Mouse (Mus musculus): ENCODE data around the gene Zbed4. TPM values are rescaled to one million over a fixed set of nuclear protein-coding genes. Genes with fewer than 3 reads are reported as not detected.
A peak's percentile ranks its signal among the peaks of the same experiment; 100 is the strongest.

The Zbed4 gene
- total and polyA plus RNA-seq, 3 experiments: 53.2 to 57.9 TPM; not detected in 1

DNA sequence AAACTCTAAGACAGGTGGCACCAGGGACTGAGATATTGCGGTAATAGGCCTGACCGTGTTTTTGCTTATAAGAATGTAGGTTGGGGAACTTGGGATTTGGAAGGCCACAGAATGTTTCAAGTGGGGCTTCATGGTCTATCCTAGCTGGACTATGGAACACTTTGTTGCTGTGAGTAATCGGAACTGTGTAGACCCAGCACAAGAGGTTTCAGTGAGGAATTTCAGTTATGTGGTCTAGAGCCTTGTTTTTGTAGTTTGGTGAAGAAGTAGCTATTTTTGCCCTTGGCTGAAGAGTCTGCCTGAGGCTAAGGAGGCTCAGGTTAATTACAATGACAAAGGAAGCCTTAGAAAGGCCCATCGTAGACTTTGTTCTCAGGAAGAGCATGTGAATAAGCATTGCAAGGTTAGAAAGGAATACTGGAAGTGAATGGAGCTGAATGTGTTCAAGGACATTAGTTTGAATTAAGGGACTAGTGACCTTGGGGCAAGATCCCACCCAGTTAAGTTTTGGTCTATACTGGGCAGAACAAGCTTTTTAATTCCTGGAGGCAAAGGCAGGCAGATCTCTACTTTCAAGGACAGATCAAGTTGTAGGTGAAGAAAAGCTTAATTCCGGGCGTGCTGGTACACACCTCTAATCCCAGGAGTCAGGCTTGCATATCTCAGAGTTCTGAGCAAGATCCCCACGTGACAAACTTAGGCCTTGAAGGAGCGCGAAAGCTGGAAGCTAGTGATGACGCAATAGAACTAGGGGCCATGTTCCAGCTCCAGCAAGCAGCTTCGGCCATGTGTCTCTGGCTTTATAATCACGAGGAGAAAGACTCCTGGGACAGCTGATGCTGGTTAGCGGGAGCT, 42.6 kb upstream of the Zbed4 start:
- H3K27me3 ChIP-seq (ENCODE audit: control insufficient read depth in 1 of 2, insufficient read depth in 2 of 2, low read length in 2 of 2): no peaks in the 10 kb centered on the region
- no peak for DNase-seq (ENCODE audit: low read depth, low spot score)
- no peaks in the 10 kb centered on the region for H3K4me1 ChIP-seq (ENCODE audit: control insufficient read depth in 1 of 2, insufficient read depth in 2 of 2, low read length in 2 of 2)
- H3K79me2 ChIP-seq (ENCODE audit: control insufficient read depth, insufficient read depth, low read length, poor library complexity): no peaks in the 10 kb centered on the region
- no peaks in the 10 kb centered on the region for H3K9me3 ChIP-seq (replicated peaks; ENCODE audit: insufficient read depth, low read length)
- peaks cover 0 to 46% of the 10 kb centered on the region in 2 experiments; a peak in 2 of 4 replicates for H3K36me3 ChIP-seq (ENCODE audit: control insufficient read depth in 1 of 2, insufficient read depth in 2 of 2, low read length in 2 of 2)
- no peak overlapping the region for H3K4me3 ChIP-seq (ENCODE audit: control insufficient read depth in 1 of 2, insufficient read depth in 1 of 2, low read depth in 2 of 2, low read length in 2 of 2)
- TF ChIP-seq NRF1 (IDR thresholded peaks at IDR 0.05; ENCODE audit: insufficient read depth, low read depth, low read length, poor library complexity, severe bottlenecking): no peak
- TF ChIP-seq JUND (IDR thresholded peaks at IDR 0.05; ENCODE audit: low read depth, low read length): no peak
- peak; percentile 28; the same call in 1 of the 2 replicates for TF ChIP-seq POLR2AphosphoS2 (IDR thresholded peaks at IDR 0.05; ENCODE audit: low read length)
- no peak for TF ChIP-seq CHD1 (IDR thresholded peaks at IDR 0.05; ENCODE audit: low read depth, low read length)
- no peak overlapping the region for H3K27ac ChIP-seq (ENCODE audit: control insufficient read depth, low read depth, low read length)
- no peak overlapping the region for H3K9ac ChIP-seq (ENCODE audit: control insufficient read depth, low read depth, low read length, poor library complexity, severe bottlenecking)

GRCm38 (mm10) chr15:88709878-88710277, 41.6 kb upstream of the Zbed4 start:
- TF ChIP-seq GATA1 (IDR thresholded peaks at IDR 0.05; ENCODE audit: low read depth, low read length) (no peak), POLR2AphosphoS2 (IDR thresholded peaks at IDR 0.05; ENCODE audit: low read length) (no peak), CTCF (IDR thresholded peaks at IDR 0.05 in 2 of 3, conservative IDR thresholded peaks at IDR 0.05 in 1 of 3; ENCODE audit: control insufficient read depth in 1 of 3, insufficient read depth in 1 of 3, low read depth in 2 of 3, low read length in 3 of 3, poor library complexity in 1 of 3, severe bottlenecking in 1 of 3) (no peak), JUND (IDR thresholded peaks at IDR 0.05; ENCODE audit: low read depth, low read length) (no peak), TAL1 (IDR thresholded peaks at IDR 0.05; ENCODE audit: low read length) (no peak), MAX (IDR thresholded peaks at IDR 0.05; ENCODE audit: low read length) (no peak)
- H3K9ac ChIP-seq (ENCODE audit: control insufficient read depth, low read depth, low read length, poor library complexity, severe bottlenecking): no peak overlapping the region
- no peak for DNase-seq (ENCODE audit: low read depth, low spot score)
- no peak overlapping the region for H3K4me3 ChIP-seq (ENCODE audit: control insufficient read depth in 1 of 2, insufficient read depth in 1 of 2, low read depth in 2 of 2, low read length in 2 of 2)
- peaks cover 0 to 46% of the 10 kb centered on the region in 2 experiments; a peak in 2 of 4 replicates for H3K36me3 ChIP-seq (ENCODE audit: control insufficient read depth in 1 of 2, insufficient read depth in 2 of 2, low read length in 2 of 2)
- no peak overlapping the region for H3K27ac ChIP-seq (ENCODE audit: control insufficient read depth, low read depth, low read length)
- H3K4me1 ChIP-seq (ENCODE audit: control insufficient read depth in 1 of 2, insufficient read depth in 2 of 2, low read length in 2 of 2): no peaks in the 10 kb centered on the region
- H3K79me2 ChIP-seq (ENCODE audit: control insufficient read depth, insufficient read depth, low read length, poor library complexity): no peaks in the 10 kb centered on the region
- no peaks in the 10 kb centered on the region for H3K27me3 ChIP-seq (ENCODE audit: control insufficient read depth in 1 of 2, insufficient read depth in 2 of 2, low read length in 2 of 2)
- no peaks in the 10 kb centered on the region for H3K9me3 ChIP-seq (replicated peaks; ENCODE audit: insufficient read depth, low read length)

GRCm38 (mm10) chr15:88712501-88712900, 39.0 kb upstream of the Zbed4 start:
- Histone ChIP-seq H3K79me2 (ENCODE audit: control insufficient read depth, insufficient read depth, low read length, poor library complexity) (no peaks in the 10 kb centered on the region; the same call in 1 of the 2 replicates), H3K27me3 (ENCODE audit: control insufficient read depth in 1 of 2, insufficient read depth in 2 of 2, low read length in 2 of 2) (no peaks in the 10 kb centered on the region), H3K4me3 (ENCODE audit: control insufficient read depth in 1 of 2, insufficient read depth in 1 of 2, low read depth in 2 of 2, low read length in 2 of 2) (no peak overlapping the region), H3K4me1 (ENCODE audit: control insufficient read depth in 1 of 2, insufficient read depth in 2 of 2, low read length in 2 of 2) (no peaks in the 10 kb centered on the region), H3K27ac (ENCODE audit: control insufficient read depth, low read depth, low read length) (no peak overlapping the region), H3K9ac (ENCODE audit: control insufficient read depth, low read depth, low read length, poor library complexity, severe bottlenecking) (no peak overlapping the region), H3K9me3 (replicated peaks; ENCODE audit: insufficient read depth, low read length) (no peaks in the 10 kb centered on the region), H3K36me3 (ENCODE audit: control insufficient read depth in 1 of 2, insufficient read depth in 2 of 2, low read length in 2 of 2) (peaks cover 0 to 45% of the 10 kb centered on the region in 2 experiments; a peak in 2 of 4 replicates)
- DNase-seq (ENCODE audit: low read depth, low spot score): no peak
- no peak for TF ChIP-seq E2F4 (IDR thresholded peaks at IDR 0.05; ENCODE audit: borderline replicate concordance, low read depth, low read length)
- no peak for TF ChIP-seq EP300 (IDR thresholded peaks at IDR 0.05; ENCODE audit: low read depth in 1 of 2, low read length in 2 of 2)
- no peak for TF ChIP-seq GATA1 (IDR thresholded peaks at IDR 0.05; ENCODE audit: low read depth, low read length)
- TF ChIP-seq HCFC1 (IDR thresholded peaks at IDR 0.05; ENCODE audit: low read depth, low read length): no peak
- no peak for TF ChIP-seq CTCF (IDR thresholded peaks at IDR 0.05 in 2 of 3, conservative IDR thresholded peaks at IDR 0.05 in 1 of 3; ENCODE audit: control insufficient read depth in 1 of 3, insufficient read depth in 1 of 3, low read depth in 2 of 3, low read length in 3 of 3, poor library complexity in 1 of 3, severe bottlenecking in 1 of 3)
- TF ChIP-seq MYB (IDR thresholded peaks at IDR 0.05; ENCODE audit: low read depth, low read length): no peak
- no peak for TF ChIP-seq ZMIZ1 (IDR thresholded peaks at IDR 0.05; ENCODE audit: low read depth, low read length)
- no peak for TF ChIP-seq MAFK (IDR thresholded peaks at IDR 0.05; ENCODE audit: borderline replicate concordance, low read depth, low read length)
- TF ChIP-seq TBP (IDR thresholded peaks at IDR 0.05; ENCODE audit: low read depth, low read length): no peak
- no peak for TF ChIP-seq CHD1 (IDR thresholded peaks at IDR 0.05; ENCODE audit: low read depth, low read length)
- no peak for TF ChIP-seq NELFE (IDR thresholded peaks at IDR 0.05; ENCODE audit: low read depth, low read length)
- TF ChIP-seq USF1 (IDR thresholded peaks at IDR 0.05; ENCODE audit: low read depth, low read length): no peak
- no peak for TF ChIP-seq CHD2 (IDR thresholded peaks at IDR 0.05; ENCODE audit: low read length)
- no peak for TF ChIP-seq RCOR1 (IDR thresholded peaks at IDR 0.05; ENCODE audit: low read depth, low read length)
- no peak for TF ChIP-seq KAT2A (conservative IDR thresholded peaks at IDR 0.05; ENCODE audit: low read depth, low read length)
- TF ChIP-seq GABPA (IDR thresholded peaks at IDR 0.05; ENCODE audit: low read depth, low read length): no peak
- no peak for TF ChIP-seq USF2 (IDR thresholded peaks at IDR 0.05; ENCODE audit: borderline replicate concordance in 1 of 2, insufficient read depth in 1 of 2, low read depth in 1 of 2, low read length in 2 of 2)
- no peak for TF ChIP-seq MAZ (IDR thresholded peaks at IDR 0.05; ENCODE audit: low read depth, low read length)
- no peak for TF ChIP-seq POLR2A (IDR thresholded peaks at IDR 0.05; ENCODE audit: control insufficient read depth in 1 of 2, insufficient read depth in 1 of 2, low read depth in 1 of 2, low read length in 2 of 2, poor library complexity in 1 of 2)
